Mouse (Mus musculus) hindbrain, embryonic 10.5 days (tissue): Measurements from ENCODE around the gene Spata31d1a. TPM values are rescaled to one million over a fixed set of nuclear protein-coding genes. Genes with fewer than 3 reads are reported as not detected.

Experiments
- DNase-seq: peaks from one replicate; pipeline ENCODE4 v3.0.0-alpha.2; 2017; ENCODE audit warnings: low spot score
- H3K27ac ChIP-seq: fragments of 300-500 bp; sonication (generic); 2 replicates; pipeline ENCODE4 v1.5.1; 2016; ENCODE audit warnings: mild to moderate bottlenecking, moderate library complexity
- H3K27me3 ChIP-seq: fragments of 300-500 bp; sonication (generic); 2 replicates; pipeline ENCODE4 v1.6.1; 2016; ENCODE audit warnings: mild to moderate bottlenecking; ENCODE audit not compliant: poor library complexity, insufficient read depth, severe bottlenecking
- H3K36me3 ChIP-seq: fragments of 300-500 bp; sonication (generic); 2 replicates; pipeline ENCODE4 v1.6.1; 2016; ENCODE audit warnings: mild to moderate bottlenecking, moderate library complexity
- H3K4me1 ChIP-seq: fragments of 300-500 bp; sonication (generic); replicated peaks from 2 replicates; pipeline ENCODE4 v1.6.1; 2016; ENCODE audit warnings: mild to moderate bottlenecking
- H3K4me3 ChIP-seq: fragments of 300-500 bp; sonication (generic); 2 replicates; pipeline ENCODE4 v1.5.1; 2016; ENCODE audit warnings: mild to moderate bottlenecking, moderate library complexity
- H3K9me3 ChIP-seq: fragments of 300-500 bp; sonication (generic); 2 replicates; pipeline ENCODE4 v1.6.1; 2016; ENCODE audit warnings: mild to moderate bottlenecking, moderate library complexity
- WGBS: fragments of 180-500 bp; shearing (Covaris S2); methylation state at CpG from one replicate; pipeline ENCODE4 v1.1.7; 2016; 5-methylcytosine and 5-hydroxymethylcytosine counted together
- polyA plus RNA-seq: library from polyadenylated mRNA; unstranded; fragments of >200 nt; fragmentation: Nextera tagmentation; extraction: Ambion mirVana; gene quantifications from 2 replicates; pipeline ENCODE4 v1.2.1, GENCODE M21; 2016

The Spata31d1a gene
- polyA plus RNA-seq, 1 experiment from 2014 or later: 0.05 TPM

DNA sequence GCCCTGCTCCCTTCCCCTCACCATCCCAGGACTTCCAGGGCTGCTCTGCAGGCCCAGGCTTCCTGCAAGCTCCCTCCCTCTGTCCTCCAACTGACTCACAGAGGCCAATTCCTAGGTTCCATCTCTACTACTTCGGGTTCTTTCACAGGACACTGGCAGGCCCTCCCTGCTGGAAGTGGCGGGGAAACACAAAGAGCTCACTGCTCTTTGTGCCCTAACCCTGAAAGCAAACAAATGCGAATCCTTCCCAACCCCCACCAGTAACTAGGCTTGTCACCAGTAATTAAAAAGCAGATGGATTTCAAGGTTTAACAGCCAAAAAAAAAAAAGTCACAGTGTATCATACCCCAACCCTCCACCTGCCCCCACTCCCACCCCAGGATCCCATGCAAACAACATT is 35.9 kb downstream of the Spata31d1a start:
- Histone ChIP-seq H3K9me3 (no peaks in the 10 kb centered on the region), H3K4me3 (peak overlapping the region; percentile 72), H3K27me3 (no peaks in the 10 kb centered on the region), H3K4me1 (peaks cover 57% of the 10 kb centered on the region), H3K27ac (peak overlapping the region; percentile 99), H3K36me3 (peaks cover 26% of the 10 kb centered on the region)
- WGBS: 1% methylated on average over 3 of the region's 3 CpGs
- peak; percentile 67 for DNase-seq

GRCm38 (mm10) chr13:59673597-59673996 is 36.5 kb downstream of the Spata31d1a start:
- WGBS: 28% methylated on average over 7 of the region's 7 CpGs
- Histone ChIP-seq H3K27me3 (no peaks in the 10 kb centered on the region), H3K9me3 (no peaks in the 10 kb centered on the region), H3K4me1 (peaks cover 52% of the 10 kb centered on the region), H3K4me3 (peak overlapping the region; percentile 72), H3K27ac (peak overlapping the region; percentile 99), H3K36me3 (peaks cover 30% of the 10 kb centered on the region)
- DNase-seq: no peak

DNA sequence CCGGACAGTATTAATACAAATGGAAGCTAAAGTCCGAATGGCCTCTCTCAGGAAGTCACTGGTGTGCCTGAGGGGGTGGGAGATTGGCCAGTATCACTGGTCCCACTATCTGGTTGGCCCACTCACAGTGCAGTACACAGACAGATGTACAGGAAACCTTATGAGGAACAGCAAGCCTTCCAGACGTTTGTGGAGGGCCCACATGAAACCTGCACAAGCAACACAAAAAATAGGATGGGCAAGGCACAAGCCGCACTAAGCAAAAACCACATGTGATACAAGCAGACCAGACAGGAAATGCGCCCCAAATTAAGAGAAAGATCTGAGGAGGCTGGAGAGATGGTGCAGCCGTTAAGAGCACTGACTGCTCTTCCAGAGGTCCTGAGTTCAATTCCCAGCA is 37.9 kb downstream of the Spata31d1a start:
- peaks cover 55% of the 10 kb centered on the region for H3K4me1 ChIP-seq
- H3K9me3 ChIP-seq: no peaks in the 10 kb centered on the region
- no peak for DNase-seq
- peak overlapping the region; percentile 60 for H3K27ac ChIP-seq
- H3K27me3 ChIP-seq: no peaks in the 10 kb centered on the region
- WGBS: 78% methylated on average over 6 of the region's 6 CpGs
- 0 out of 2 replicates have a peak overlapping the region, but pooled peaks have one; percentile 13 for H3K4me3 ChIP-seq
- H3K36me3 ChIP-seq: peaks cover 42% of the 10 kb centered on the region

DNA sequence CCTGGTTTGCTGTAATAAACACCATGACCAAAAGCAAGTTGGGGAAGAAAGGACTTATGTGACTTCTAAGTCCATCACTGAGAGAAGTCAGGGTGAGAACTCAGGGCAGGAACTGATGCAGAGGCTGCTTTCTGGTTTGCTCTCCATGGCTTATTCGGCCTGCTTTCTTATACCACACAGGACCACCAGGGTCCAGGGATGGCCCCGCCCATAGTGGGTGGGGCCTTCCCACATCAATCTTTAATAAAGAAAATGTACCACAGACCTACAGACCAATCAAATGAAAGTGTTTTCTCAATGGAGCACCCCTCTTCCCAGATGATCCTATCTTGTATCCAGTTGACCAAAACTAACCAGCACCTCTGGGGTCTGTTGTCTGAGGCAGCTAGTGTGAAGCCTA is 38.6 kb downstream of the Spata31d1a start:
- Histone ChIP-seq H3K27ac (peak overlapping the region; percentile 29; the same call in 1 of the 2 replicates), H3K9me3 (no peaks in the 10 kb centered on the region), H3K4me3 (no peak overlapping the region), H3K27me3 (no peaks in the 10 kb centered on the region), H3K36me3 (peaks cover 49% of the 10 kb centered on the region), H3K4me1 (peaks cover 55% of the 10 kb centered on the region)
- 63% methylated on average over 2 of the region's 2 CpGs for WGBS
- no peak for DNase-seq

- H3K4me3 ChIP-seq: no peak overlapping the region
- H3K27ac ChIP-seq: no peak overlapping the region
- no peaks in the 10 kb centered on the region for H3K9me3 ChIP-seq
- no peak for DNase-seq
- peaks cover 49% of the 10 kb centered on the region for H3K4me1 ChIP-seq
- 94% methylated on average over 10 of the region's 10 CpGs for WGBS
- peaks cover 65% of the 10 kb centered on the region for H3K36me3 ChIP-seq
- H3K27me3 ChIP-seq: no peaks in the 10 kb centered on the region
Measured at GRCm38 (mm10) chr13:59669946-59670345, 40.2 kb downstream of the Spata31d1a start.

DNA sequence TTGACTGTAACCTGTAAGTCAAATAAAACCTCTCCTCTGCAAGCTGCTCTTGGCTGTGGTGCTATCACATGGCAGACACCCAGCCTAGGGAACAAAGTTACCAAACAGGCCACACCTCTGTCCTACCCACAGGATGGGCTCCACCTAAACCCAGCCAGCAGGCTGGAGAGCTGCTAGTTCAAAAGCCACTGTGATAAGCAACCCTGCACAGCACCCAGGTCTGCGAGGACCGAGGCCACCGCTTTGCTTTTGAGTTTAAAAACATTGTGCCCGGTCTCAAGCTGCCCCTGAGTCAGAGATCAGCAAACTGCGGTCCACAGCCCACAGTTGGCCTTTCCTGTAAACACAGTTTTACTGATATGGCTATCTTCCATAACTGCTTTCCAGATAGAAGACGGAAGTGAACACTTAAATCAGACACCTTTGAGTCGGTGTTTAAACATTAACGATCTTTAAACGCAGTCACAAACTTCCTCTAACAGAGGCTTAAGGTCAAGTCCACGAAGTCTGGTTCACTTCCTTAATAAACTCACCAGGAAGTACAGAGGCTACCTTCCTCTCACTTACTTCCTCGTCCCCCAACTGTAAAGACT is 41.5 kb downstream of the Spata31d1a start:
- 88% methylated on average over 11 of the region's 11 CpGs for WGBS
- Histone ChIP-seq H3K36me3 (peaks cover 78% of the 10 kb centered on the region), H3K4me3 (no peak overlapping the region), H3K9me3 (no peaks in the 10 kb centered on the region), H3K27ac (peak overlapping the region; percentile 20; the same call in 1 of the 2 replicates), H3K4me1 (peaks cover 42% of the 10 kb centered on the region), H3K27me3 (no peaks in the 10 kb centered on the region)
- DNase-seq: no peak

DNA sequence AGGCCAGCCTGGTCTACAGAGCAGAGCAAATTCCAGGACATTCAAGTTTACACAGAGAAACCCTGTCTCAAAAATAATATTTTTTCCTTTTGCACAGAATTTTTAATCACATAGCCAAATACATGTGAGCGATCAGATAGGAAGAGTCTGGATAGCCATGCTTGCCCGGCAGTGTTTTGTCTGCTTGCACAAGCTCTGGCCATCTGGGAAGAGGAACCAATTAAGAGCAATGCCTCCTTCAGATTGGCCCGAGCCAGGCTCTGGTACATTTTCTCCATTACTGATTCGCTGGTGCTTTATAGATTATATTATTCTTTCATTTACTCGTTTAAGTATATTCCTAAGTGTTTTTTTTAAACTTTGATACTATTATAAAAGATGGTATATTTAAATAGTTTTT is 42.4 kb downstream of the Spata31d1a start:
- H3K4me3 ChIP-seq: no peak overlapping the region
- 95% methylated on average over 5 of the region's 5 CpGs for WGBS
- no peak overlapping the region for H3K27ac ChIP-seq
- no peaks in the 10 kb centered on the region for H3K9me3 ChIP-seq
- H3K36me3 ChIP-seq: peaks cover 86% of the 10 kb centered on the region
- H3K4me1 ChIP-seq: peaks cover 35% of the 10 kb centered on the region
- H3K27me3 ChIP-seq: no peaks in the 10 kb centered on the region
- DNase-seq: no peak

DNA sequence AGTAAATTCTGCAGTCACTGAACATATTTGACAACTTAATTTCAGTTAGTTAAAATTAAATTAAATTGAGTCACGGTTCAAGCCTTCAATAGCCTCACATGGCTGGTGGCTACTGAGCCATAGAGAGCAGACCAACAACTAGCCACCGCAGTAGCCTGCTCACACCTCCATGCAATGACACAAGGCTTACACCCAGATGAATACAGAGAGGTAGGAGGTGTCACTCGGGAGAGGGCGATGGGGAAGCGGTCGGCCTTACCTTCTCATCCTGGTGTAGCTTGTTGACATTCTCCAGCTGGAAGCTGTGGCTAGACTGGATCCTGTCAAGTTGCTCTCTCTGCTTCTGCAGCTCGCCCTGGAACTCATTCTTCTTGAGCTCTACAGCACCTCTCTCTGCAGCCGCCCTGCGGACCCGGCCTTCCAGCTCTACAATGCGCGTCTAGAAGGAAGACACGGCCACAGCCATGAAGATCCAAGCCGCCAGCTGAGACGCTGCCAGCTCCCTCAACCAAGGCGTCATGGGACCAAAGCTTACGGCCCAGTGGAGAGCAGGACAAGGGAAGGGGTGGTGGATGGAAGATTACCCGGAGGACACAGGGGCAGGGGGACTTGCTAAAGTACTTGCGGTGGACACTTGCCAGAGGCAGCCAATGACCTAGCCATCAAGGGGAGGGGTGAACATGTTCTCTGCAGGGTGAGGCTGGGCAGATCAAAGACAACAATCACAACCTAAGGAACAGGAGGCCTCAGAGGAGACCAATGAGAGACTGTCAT is 46.0 kb downstream of the Spata31d1a start:
- no peak overlapping the region for H3K4me3 ChIP-seq
- no peaks in the 10 kb centered on the region for H3K27me3 ChIP-seq
- peaks cover 96% of the 10 kb centered on the region for H3K36me3 ChIP-seq
- peaks cover under 1% of the 10 kb centered on the region; the same call in 1 of the 2 replicates for H3K9me3 ChIP-seq
- DNase-seq: no peak
- H3K27ac ChIP-seq: no peak overlapping the region
- peaks cover 7% of the 10 kb centered on the region for H3K4me1 ChIP-seq
- WGBS: 94% methylated on average over 19 of the region's 19 CpGs

DNA sequence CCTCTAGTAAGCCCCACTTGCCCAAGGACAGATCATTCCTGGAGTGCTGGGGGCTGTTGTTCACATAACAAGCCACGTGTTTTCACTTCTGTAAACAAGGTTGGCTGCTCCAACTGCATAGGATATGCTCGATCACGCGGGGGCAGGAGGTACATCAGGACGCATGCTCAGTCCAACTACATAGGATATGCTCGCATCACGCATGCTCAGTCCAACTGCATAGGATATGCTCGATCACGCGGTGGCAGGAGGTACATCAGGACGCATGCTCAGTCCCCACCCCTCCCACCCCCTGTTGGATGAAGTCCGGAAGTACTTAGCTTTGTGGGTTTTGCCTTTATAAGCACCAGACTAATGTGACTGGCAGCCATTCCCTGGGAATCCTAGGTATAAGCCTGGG is 48.2 kb downstream of the Spata31d1a start:
- DNase-seq: no peak
- H3K4me1 ChIP-seq: peaks cover 21% of the 10 kb centered on the region
- H3K4me3 ChIP-seq: no peak overlapping the region
- H3K36me3 ChIP-seq: peaks cover 95% of the 10 kb centered on the region
- no peaks in the 10 kb centered on the region for H3K27me3 ChIP-seq
- peaks cover 13% of the 10 kb centered on the region for H3K9me3 ChIP-seq
- no peak overlapping the region for H3K27ac ChIP-seq
- 94% methylated on average over 12 of the region's 12 CpGs for WGBS

DNA sequence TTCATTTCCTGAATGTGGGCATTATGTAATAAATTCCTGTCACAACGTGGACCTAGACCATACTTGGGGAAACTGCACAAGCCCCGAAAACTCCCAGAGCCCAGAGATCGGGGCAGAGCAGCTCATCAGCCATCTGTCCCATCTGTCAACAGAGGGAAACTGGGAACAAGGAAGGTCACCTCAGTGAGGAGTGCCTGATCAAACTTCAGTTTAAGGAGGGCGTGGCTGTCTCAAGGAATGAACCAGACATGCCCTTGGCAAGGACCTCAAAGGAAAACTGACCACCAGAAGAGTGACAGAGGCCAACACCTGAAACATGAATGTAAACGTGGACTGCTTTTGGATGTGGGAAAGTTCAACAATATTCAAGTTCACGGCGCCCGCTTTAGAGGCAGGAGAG is 48.7 kb downstream of the Spata31d1a start:
- H3K9me3 ChIP-seq: peaks cover 13% of the 10 kb centered on the region
- no peak overlapping the region for H3K27ac ChIP-seq
- peaks cover 27% of the 10 kb centered on the region for H3K4me1 ChIP-seq
- H3K4me3 ChIP-seq: no peak overlapping the region
- 90% methylated on average over 8 of the region's 8 CpGs for WGBS
- H3K27me3 ChIP-seq: no peaks in the 10 kb centered on the region
- no peak for DNase-seq
- peaks cover 93% of the 10 kb centered on the region for H3K36me3 ChIP-seq

- no peak for DNase-seq
- Histone ChIP-seq H3K4me3 (no peak overlapping the region), H3K9me3 (peaks cover 13% of the 10 kb centered on the region), H3K27ac (no peak overlapping the region), H3K36me3 (peaks cover 93% of the 10 kb centered on the region), H3K27me3 (no peaks in the 10 kb centered on the region), H3K4me1 (peaks cover 37% of the 10 kb centered on the region)
- WGBS: 96% methylated on average over 3 of the region's 3 CpGs
Measured at GRCm38 (mm10) chr13:59660371-59660770, 49.8 kb downstream of the Spata31d1a start.

- no peak for DNase-seq
- no peak overlapping the region for H3K4me3 ChIP-seq
- no peaks in the 10 kb centered on the region for H3K27me3 ChIP-seq
- H3K27ac ChIP-seq: peak overlapping the region; percentile 92
- peaks cover 13% of the 10 kb centered on the region for H3K9me3 ChIP-seq
- 72% methylated on average over 5 of the region's 5 CpGs for WGBS
- peaks cover 63% of the 10 kb centered on the region for H3K4me1 ChIP-seq
- peaks cover 92% of the 10 kb centered on the region for H3K36me3 ChIP-seq
Measured at GRCm38 (mm10) chr13:59657781-59658180, 52.3 kb downstream of the Spata31d1a start.

DNA sequence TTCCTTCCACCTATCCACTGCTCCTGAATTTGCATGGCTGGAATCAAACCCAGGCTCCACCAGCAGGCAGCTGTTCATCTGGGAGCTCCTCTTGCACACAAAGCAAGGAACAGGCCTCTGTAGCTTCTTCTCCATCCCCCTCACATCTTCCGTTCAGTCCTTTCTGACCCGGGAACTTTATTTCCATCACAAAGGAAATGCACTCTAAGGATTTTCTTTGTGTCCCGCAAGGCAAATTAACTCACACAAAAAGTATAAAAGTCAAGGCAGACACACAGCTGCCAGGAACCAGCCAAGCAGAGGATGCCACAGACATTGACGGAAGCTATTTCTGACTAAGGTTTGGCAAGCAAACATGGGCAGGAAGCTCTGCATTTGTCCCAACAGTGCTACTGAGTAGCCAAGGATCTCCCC is 53.1 kb downstream of the Spata31d1a start:
- Histone ChIP-seq H3K4me3 (peak overlapping the region; percentile 14; the same call in 1 of the 2 replicates), H3K4me1 (peaks cover 71% of the 10 kb centered on the region), H3K27me3 (no peaks in the 10 kb centered on the region), H3K9me3 (peaks cover 13% of the 10 kb centered on the region), H3K27ac (peak overlapping the region; percentile 92), H3K36me3 (peaks cover 92% of the 10 kb centered on the region)
- WGBS: 22% methylated on average over 4 of the region's 4 CpGs
- peak; percentile 69 for DNase-seq
